ENCODE assay signal across 20 mouse cellular contexts in genomic region chr12:32419537-32419936, GRCm38 (mm10).
"Had no signal": no experiment of that assay in that cellular context is flagged by ENCODE, and none has a peak within 500 bp of the region (broad histone marks: within the 10 kb centered on the region; RNA-seq: fewer than 3 reads in every experiment).

No protein-coding gene starts in this region.

- H3K9ac ChIP-seq: liver, postnatal 0 days; lung, embryonic 15.5 days; midbrain, embryonic 13.5 days; midbrain, embryonic 15.5 days; neural tube, embryonic 13.5 days; neural tube, embryonic 15.5 days had no signal

- H3K9me3 ChIP-seq: lung, embryonic 15.5 days; midbrain, embryonic 10.5 days; midbrain, embryonic 15.5 days; neural tube, embryonic 15.5 days had no signal

- DNase-seq: liver, postnatal 0 days; lung, adult 2 months; lung, postnatal 14 days; lung, postnatal 36 days; retina, postnatal 1 day; right cerebral cortex, adult 18-20 months; right cerebral cortex, postnatal 25 days; right cerebral cortex, postnatal 4 days; spleen, adult 18-20 months; thymus, adult 18-20 months; thymus, postnatal 14 days; thymus, postnatal 36 days had no signal

- H3K4me3 ChIP-seq: lung, embryonic 15.5 days; midbrain, embryonic 10.5 days; midbrain, embryonic 13.5 days; midbrain, embryonic 15.5 days; neural tube, embryonic 13.5 days; neural tube, embryonic 15.5 days had no signal

- ATAC-seq: liver, postnatal 0 days; lung, postnatal 0 days; midbrain, embryonic 13.5 days; midbrain, embryonic 15.5 days had no signal

- H3K4me1 ChIP-seq: lung, embryonic 15.5 days; midbrain, embryonic 10.5 days; midbrain, embryonic 13.5 days; midbrain, embryonic 15.5 days; neural tube, embryonic 13.5 days; neural tube, embryonic 15.5 days had no signal

- H3K27ac ChIP-seq: lung, embryonic 15.5 days; macrophage; midbrain, embryonic 10.5 days; midbrain, embryonic 13.5 days; midbrain, embryonic 15.5 days; neural tube, embryonic 13.5 days; neural tube, embryonic 15.5 days had no signal

- H3K36me3 ChIP-seq: lung, embryonic 15.5 days; midbrain, embryonic 10.5 days; midbrain, embryonic 13.5 days; midbrain, embryonic 15.5 days; neural tube, embryonic 13.5 days; neural tube, embryonic 15.5 days had no signal

- H3K27me3 ChIP-seq: lung, embryonic 15.5 days; midbrain, embryonic 13.5 days; midbrain, embryonic 15.5 days; neural tube, embryonic 13.5 days; neural tube, embryonic 15.5 days had no signal
